ENCODE assay signal across 8 mouse cellular contexts in the genomic region with DNA sequence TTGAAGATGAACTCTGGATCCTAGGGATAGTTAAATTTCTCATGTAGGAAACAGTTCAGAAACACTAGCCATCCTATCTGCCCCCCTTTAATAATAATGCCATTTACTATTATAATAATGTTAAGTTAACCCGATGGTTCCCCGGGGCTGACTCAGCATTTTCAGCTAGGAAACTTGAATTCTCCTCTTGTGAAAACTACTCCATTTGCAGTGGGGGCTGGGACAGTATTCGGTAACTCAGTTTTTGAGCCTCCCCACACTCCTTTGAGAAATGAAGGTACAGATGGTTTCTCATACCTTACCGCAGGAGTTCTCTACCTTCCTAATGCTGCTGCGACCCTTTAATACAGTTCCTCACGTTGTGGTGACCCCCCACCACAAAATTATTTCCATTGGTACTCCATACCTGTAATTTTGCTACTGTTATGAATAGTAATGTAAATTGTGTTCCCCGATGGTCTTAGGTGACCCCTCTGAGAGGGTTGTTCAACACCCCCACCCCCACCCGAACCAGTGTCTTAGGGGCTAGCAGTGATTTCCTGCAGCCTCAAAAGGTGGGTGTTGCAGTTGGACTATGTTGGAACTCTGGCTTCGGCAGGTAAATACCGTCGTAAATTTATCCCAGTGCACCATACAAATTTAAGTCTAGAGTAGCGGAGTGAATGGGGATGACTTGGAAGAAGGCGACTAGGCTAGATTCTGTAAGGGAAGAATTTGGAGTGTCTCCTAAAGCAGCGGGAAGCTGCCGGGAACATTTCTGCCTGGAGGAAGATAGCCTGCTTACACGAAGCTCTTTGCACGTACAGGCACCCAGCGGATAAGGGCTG. TPM values are rescaled to one million over a fixed set of nuclear protein-coding genes. Genes with fewer than 3 reads are reported as not detected.
DNase-seq lines count a peak whose midpoint lies in the region; ATAC-seq lines count a peak whose summit lies in the region.

No protein-coding gene starts in this region.

- peak overlapping the region; percentile 64 for H3K4me2 ChIP-seq in lung, embryonic 15.5 days
- peak overlapping the region; percentile 54 for H3K4me2 ChIP-seq in intestine, embryonic 16.5 days (ENCODE audit: low read depth, low read length)
- H3K4me2 ChIP-seq in neural tube, embryonic 14.5 days (ENCODE audit: low read depth, low read length), result peak overlapping the region; percentile 87

- DNase-seq in lung, postnatal 36 days, result no peak
- no peak for DNase-seq in frontal cortex, adult 2 months (ENCODE audit: extremely low spot score in 1 of 2, low spot score in 1 of 2)
- DNase-seq in left cerebral cortex, postnatal 4 days, result no peak
- no peak for DNase-seq in gastrocnemius, postnatal 36 days

- no peak overlapping the region for H3K9ac ChIP-seq in lung, embryonic 15.5 days
- H3K9ac ChIP-seq in intestine, embryonic 16.5 days (ENCODE audit: low read depth, low read length), result peak overlapping the region; percentile 95
- H3K9ac ChIP-seq in neural tube, embryonic 14.5 days (replicated peaks; ENCODE audit: low read depth, low read length), result peak overlapping the region; percentile 93

- intact Hi-C loops in left cerebral cortex, postnatal 4 days (cut with DNase I), result loop anchor here (5.0 kb wide), 1 partner anchor 36 kb away; no protein-coding TSS in a partner anchor
- intact Hi-C loops in gastrocnemius, postnatal 36 days (cut with DNase I), result no loop called here

- peaks cover 11% of the 10 kb centered on the region for H3K4me1 ChIP-seq in lung, embryonic 15.5 days
- H3K4me1 ChIP-seq in intestine, embryonic 16.5 days (ENCODE audit: control insufficient read depth, insufficient read depth, low read length), result peaks cover 11% of the 10 kb centered on the region; the same call in 1 of the 2 replicates
- peaks cover 12% of the 10 kb centered on the region for H3K4me1 ChIP-seq in neural tube, embryonic 14.5 days (ENCODE audit: control insufficient read depth, insufficient read depth, low read length)

- ATAC-seq in lung, embryonic 15.5 days (ENCODE audit: borderline replicate concordance, extremely low read depth, low FRiP score, low TSS enrichment), result peak; percentile 4; the same call in 1 of the 2 replicates
- ATAC-seq in erythroblast, adult 5-6 weeks (replicated peaks; ENCODE audit: low FRiP score, poor library complexity, severe bottlenecking), result 0 out of 2 replicates have a peak, but pooled peaks have one; percentile 4
- peak; percentile 6; the same call in 1 of the 2 replicates for ATAC-seq in intestine, embryonic 16.5 days
- ATAC-seq in neural tube, embryonic 14.5 days (ENCODE audit: low read depth), result peak; percentile 42; the same call in 1 of the 2 replicates

- no peaks in the 10 kb centered on the region for H3K36me3 ChIP-seq in lung, embryonic 15.5 days
- H3K36me3 ChIP-seq in intestine, embryonic 16.5 days (ENCODE audit: control insufficient read depth, insufficient read depth, low read length), result no peaks in the 10 kb centered on the region
- H3K36me3 ChIP-seq in neural tube, embryonic 14.5 days (ENCODE audit: control insufficient read depth, insufficient read depth, low read length), result no peaks in the 10 kb centered on the region

- 31% methylated on average over 18 of the region's 18 CpGs for WGBS in lung, embryonic 15.5 days
- WGBS in intestine, embryonic 16.5 days, result 27% methylated on average over 18 of the region's 18 CpGs
- 23% methylated on average over 18 of the region's 18 CpGs for WGBS in neural tube, embryonic 14.5 days

- peak overlapping the region; percentile 80 for H3K4me3 ChIP-seq in lung, embryonic 15.5 days
- peak overlapping the region; percentile 96 for H3K4me3 ChIP-seq in intestine, embryonic 16.5 days (ENCODE audit: low read length)
- peak overlapping the region; percentile 93 for H3K4me3 ChIP-seq in neural tube, embryonic 14.5 days (ENCODE audit: low read depth, low read length)

- no peaks in the 10 kb centered on the region for H3K27me3 ChIP-seq in lung, embryonic 15.5 days
- no peaks in the 10 kb centered on the region for H3K27me3 ChIP-seq in intestine, embryonic 16.5 days (replicated peaks; ENCODE audit: control insufficient read depth, insufficient read depth, low read length)
- H3K27me3 ChIP-seq in neural tube, embryonic 14.5 days (ENCODE audit: control insufficient read depth, insufficient read depth, low read length), result no peaks in the 10 kb centered on the region; the same call in 1 of the 2 replicates

- H3K9me3 ChIP-seq in lung, embryonic 15.5 days, result no peaks in the 10 kb centered on the region
- no peaks in the 10 kb centered on the region for H3K9me3 ChIP-seq in intestine, embryonic 16.5 days (ENCODE audit: control insufficient read depth, low read length)
- no peaks in the 10 kb centered on the region for H3K9me3 ChIP-seq in neural tube, embryonic 14.5 days (ENCODE audit: control insufficient read depth, low read length)

- H3K27ac ChIP-seq in lung, embryonic 15.5 days, result no peak overlapping the region
- H3K27ac ChIP-seq in intestine, embryonic 16.5 days (ENCODE audit: low read length), result 0 out of 2 replicates have a peak overlapping the region, but pooled peaks have one; percentile 7
- H3K27ac ChIP-seq in neural tube, embryonic 14.5 days (ENCODE audit: low read depth, low read length), result peak overlapping the region; percentile 84

RNA-seq across cellular contexts. Expression of a gene that starts 0.6 kb away (rescaled TPM):
- polyA plus RNA-seq in lung, embryonic 15.5 days (2015; fragmentation: Nextera tagmentation; extraction: Ambion mirVana), result 32.1 and 32.3 TPM in 2 replicates
- 19.9 and 20.0 TPM in 2 replicates for total RNA-seq in erythroblast, adult 5-6 weeks (2015; ENCODE audit: low replicate concordance)
- 13.4 and 20.8 TPM in 2 replicates for total RNA-seq in erythroblast, adult 5-6 weeks (2017; ENCODE audit: low replicate concordance)
- polyA plus RNA-seq in intestine, embryonic 16.5 days (2015; fragmentation: Nextera tagmentation; extraction: Ambion mirVana), result 14.1 and 31.8 TPM in 2 replicates
- 39.5 and 45.9 TPM in 2 replicates for polyA plus RNA-seq in neural tube, embryonic 14.5 days (2014; fragmentation: Nextera tagmentation; extraction: Ambion mirVana)
- 36.0 and 36.3 TPM in 2 replicates for polyA plus RNA-seq in frontal cortex, adult 2 months (2012; rRNA removed)
- total RNA-seq in left cerebral cortex, postnatal 4 days (2021), result 100 to 1,000 TPM in 1 of 2 experiments, 10 to 100 TPM in 1; 96.1 to 106 TPM
- total RNA-seq in gastrocnemius, postnatal 36 days (2021), result 10 to 100 TPM; 21.2 to 23.5 TPM
